Mouse (Mus musculus) hindbrain, embryonic 16.5 days (tissue): ENCODE results near the gene Rcbtb2. TPM values are rescaled to one million over a fixed set of nuclear protein-coding genes. Genes with fewer than 3 reads are reported as not detected.

Experiments used
- ATAC-seq: fragments of 200-750 bp; cut with Nextera tagmentation; 2 replicates; pipeline ENCODE4 v1.8.0; 2017; ENCODE audit warnings: moderate TSS enrichment, moderate library complexity
- H3K27ac ChIP-seq: fragments of 300-500 bp; sonication (generic); 2 replicates; pipeline ENCODE4 v1.5.1; 2014; ENCODE audit warnings: low read depth, mild to moderate bottlenecking, control low read depth, low read length, moderate library complexity
- H3K27me3 ChIP-seq: fragments of 300-500 bp; sonication (generic); replicated peaks from 2 replicates; pipeline ENCODE4 v1.6.1; 2014; ENCODE audit warnings: low read length; ENCODE audit not compliant: control insufficient read depth, insufficient read depth
- H3K36me3 ChIP-seq: fragments of 300-500 bp; sonication (generic); 2 replicates; pipeline ENCODE4 v1.6.1; 2014; ENCODE audit warnings: mild to moderate bottlenecking, low read length, moderate library complexity, mixed read lengths; ENCODE audit not compliant: control insufficient read depth, insufficient read depth
- H3K4me1 ChIP-seq: fragments of 300-500 bp; sonication (generic); 2 replicates; pipeline ENCODE4 v1.6.1; 2014; ENCODE audit warnings: low read depth, low read length; ENCODE audit not compliant: control insufficient read depth, insufficient read depth
- H3K4me2 ChIP-seq: fragments of 300-500 bp; sonication (generic); 2 replicates; pipeline ENCODE4 v1.6.1; 2014; ENCODE audit warnings: mild to moderate bottlenecking, low read length, control low read depth, moderate library complexity
- H3K4me3 ChIP-seq: fragments of 300-500 bp; sonication (generic); 2 replicates; pipeline ENCODE4 v1.5.1; 2014; ENCODE audit warnings: mild to moderate bottlenecking, low read length, control low read depth, moderate library complexity
- H3K9ac ChIP-seq: fragments of 300-500 bp; sonication (generic); 2 replicates; pipeline ENCODE4 v1.6.1; 2014; ENCODE audit warnings: low read depth, mild to moderate bottlenecking, control low read depth, low read length, moderate library complexity
- H3K9me3 ChIP-seq: fragments of 300-500 bp; sonication (generic); 2 replicates; pipeline ENCODE4 v1.6.1; 2014; ENCODE audit warnings: mild to moderate bottlenecking, low read length, moderate library complexity; ENCODE audit not compliant: control insufficient read depth
- WGBS: fragments of 180-500 bp; shearing (Covaris S2); extraction: QIAGEN DNeasy Blood & Tissue Kit; methylation state at CpG from one replicate; pipeline ENCODE4 v1.1.7; 2014; 5-methylcytosine and 5-hydroxymethylcytosine counted together
- polyA plus RNA-seq: library from polyadenylated mRNA; unstranded; fragments of >200 nt; fragmentation: Nextera tagmentation; extraction: Ambion mirVana; gene quantifications from 2 replicates; pipeline ENCODE4 v1.2.1, GENCODE M21; 2015

Rcbtb2 gene
- polyA plus RNA-seq, 1 experiment from 2014 or later, result 63.8 TPM

- Histone ChIP-seq H3K9ac (no peak overlapping the region), H3K4me2 (no peak overlapping the region), H3K27ac (no peak overlapping the region), H3K27me3 (no peaks in the 10 kb centered on the region), H3K4me3 (no peak overlapping the region), H3K9me3 (no peaks in the 10 kb centered on the region), H3K4me1 (no peaks in the 10 kb centered on the region), H3K36me3 (peaks cover 5% of the 10 kb centered on the region; the same call in 1 of the 2 replicates)
- 73% methylated on average over 3 of the region's 3 CpGs for WGBS
- ATAC-seq, result no peak
Observed at GRCm38 (mm10) chr14:73201447-73201846, 78.6 kb downstream of the Rcbtb2 start.

GRCm38 (mm10) chr14:73204016-73204415 is 81.2 kb downstream of the Rcbtb2 start:
- Histone ChIP-seq H3K27ac (no peak overlapping the region), H3K4me2 (no peak overlapping the region), H3K9me3 (no peaks in the 10 kb centered on the region), H3K27me3 (no peaks in the 10 kb centered on the region), H3K9ac (no peak overlapping the region), H3K36me3 (no peaks in the 10 kb centered on the region), H3K4me1 (no peaks in the 10 kb centered on the region), H3K4me3 (no peak overlapping the region)
- 65% methylated on average over 3 of the region's 3 CpGs for WGBS
- ATAC-seq, result no peak

- Histone ChIP-seq H3K27me3 (no peaks in the 10 kb centered on the region), H3K4me3 (no peak overlapping the region), H3K4me2 (no peak overlapping the region), H3K4me1 (no peaks in the 10 kb centered on the region), H3K27ac (no peak overlapping the region), H3K36me3 (peaks cover 3% of the 10 kb centered on the region; the same call in 1 of the 2 replicates), H3K9ac (no peak overlapping the region), H3K9me3 (no peaks in the 10 kb centered on the region)
- no peak for ATAC-seq
Observed at GRCm38 (mm10) chr14:73209262-73209661, 86.4 kb downstream of the Rcbtb2 start.

GRCm38 (mm10) chr14:73210196-73210595 is 87.4 kb downstream of the Rcbtb2 start:
- H3K27me3 ChIP-seq, result no peaks in the 10 kb centered on the region
- H3K4me1 ChIP-seq, result no peaks in the 10 kb centered on the region
- no peaks in the 10 kb centered on the region for H3K9me3 ChIP-seq
- H3K4me3 ChIP-seq, result no peak overlapping the region
- H3K4me2 ChIP-seq, result no peak overlapping the region
- H3K27ac ChIP-seq, result no peak overlapping the region
- no peak overlapping the region for H3K9ac ChIP-seq
- ATAC-seq, result no peak
- H3K36me3 ChIP-seq, result peaks cover 3% of the 10 kb centered on the region
- 95% methylated on average over 8 of the region's 8 CpGs for WGBS

GRCm38 (mm10) chr14:73211477-73211876 is 88.6 kb downstream of the Rcbtb2 start:
- 98% methylated on average over 5 of the region's 5 CpGs for WGBS
- H3K9me3 ChIP-seq, result no peaks in the 10 kb centered on the region
- no peaks in the 10 kb centered on the region for H3K27me3 ChIP-seq
- no peaks in the 10 kb centered on the region for H3K4me1 ChIP-seq
- no peak overlapping the region for H3K4me3 ChIP-seq
- no peak overlapping the region for H3K9ac ChIP-seq
- H3K36me3 ChIP-seq, result peaks cover 10% of the 10 kb centered on the region
- no peak overlapping the region for H3K27ac ChIP-seq
- ATAC-seq, result no peak
- no peak overlapping the region for H3K4me2 ChIP-seq

- WGBS, result 95% methylated on average over 1 of the region's 1 CpGs
- H3K27me3 ChIP-seq, result no peaks in the 10 kb centered on the region
- H3K27ac ChIP-seq, result no peak overlapping the region
Observed at GRCm38 (mm10) chr14:73217062-73217461, 94.2 kb downstream of the Rcbtb2 start.

GRCm38 (mm10) chr14:73222316-73222970 is 99.6 kb downstream of the Rcbtb2 start:
- H3K4me2 ChIP-seq, result no peak overlapping the region
- H3K4me1 ChIP-seq, result no peaks in the 10 kb centered on the region
- no peaks in the 10 kb centered on the region for H3K36me3 ChIP-seq
- no peak overlapping the region for H3K4me3 ChIP-seq
- H3K9ac ChIP-seq, result no peak overlapping the region
- H3K9me3 ChIP-seq, result no peaks in the 10 kb centered on the region
- ATAC-seq, result no peak
- no peak overlapping the region for H3K27ac ChIP-seq
- H3K27me3 ChIP-seq, result no peaks in the 10 kb centered on the region
- WGBS, result 92% methylated on average over 9 of the region's 9 CpGs

More at GRCm38 (mm10) chr14:73217062-73217461, 94.2 kb downstream of the Rcbtb2 start:
- Histone ChIP-seq H3K36me3 (peaks cover 7% of the 10 kb centered on the region), H3K9ac (no peak overlapping the region), H3K4me3 (no peak overlapping the region), H3K4me1 (no peaks in the 10 kb centered on the region), H3K9me3 (no peaks in the 10 kb centered on the region), H3K4me2 (no peak overlapping the region)
- no peak for ATAC-seq

GRCm38 (mm10) chr14:73226346-73226745 is 103.5 kb downstream of the Rcbtb2 start:
- Histone ChIP-seq H3K27me3 (no peaks in the 10 kb centered on the region), H3K9ac (no peak overlapping the region), H3K27ac (no peak overlapping the region), H3K4me1 (peaks cover 2% of the 10 kb centered on the region; the same call in 1 of the 2 replicates), H3K4me3 (no peak overlapping the region), H3K9me3 (no peaks in the 10 kb centered on the region), H3K36me3 (no peaks in the 10 kb centered on the region), H3K4me2 (no peak overlapping the region)
- WGBS, result 47% methylated on average over 3 of the region's 3 CpGs
- peak; percentile 54 for ATAC-seq

GRCm38 (mm10) chr14:73226849-73227248 is 104.0 kb downstream of the Rcbtb2 start:
- H3K9ac ChIP-seq, result no peak overlapping the region
- H3K4me1 ChIP-seq, result peaks cover 3% of the 10 kb centered on the region; the same call in 1 of the 2 replicates
- no peaks in the 10 kb centered on the region for H3K36me3 ChIP-seq
- no peaks in the 10 kb centered on the region for H3K9me3 ChIP-seq
- ATAC-seq, result no peak
- no peaks in the 10 kb centered on the region for H3K27me3 ChIP-seq
- no peak overlapping the region for H3K27ac ChIP-seq
- no peak overlapping the region for H3K4me3 ChIP-seq
- no peak overlapping the region for H3K4me2 ChIP-seq
- WGBS, result 11% methylated on average over 1 of the region's 1 CpGs
